Mouse (Mus musculus) Patski (cell line): ENCODE measurements at regions not wholly inside any gene's neighbourhood (a gene's known extent, or its start where the extent isn't known, plus 50 kb on each side); places are given as distances from the start of the nearest gene placed in this dataset.
A peak's percentile ranks its signal among the peaks of the same experiment; 100 is the strongest.

Experiments used
- ATAC-seq: fragments of 100-300 bp; one replicate; pipeline ENCODE4 v1.8.0; 2021
- CTCF ChIA-PET: fragments of 350-600 bp; sonication (Branson Sonifier 250); formaldehyde crosslinking; loops from one replicate; lab custom pipeline; 2022; ENCODE audit warnings: inconsistent platforms; lab: Charles Lee
- POLR2A ChIA-PET: fragments of 350-600 bp; sonication (Branson Sonifier 250); formaldehyde crosslinking; loops from one replicate; lab custom pipeline; 2022; ENCODE audit warnings: antibody characterized with exemption, inconsistent platforms; lab: Charles Lee
- DNase-seq: peaks from one replicate; pipeline ENCODE4 v3.0.0-alpha.2; 2011; ENCODE audit warnings: low read depth, low spot score
- H3K27me3 ChIP-seq: fragments of 371-371 bp; one replicate; pipeline ENCODE4 v1.5.1; 2021
- CTCF ChIP-seq: fragments of 100-300 bp; IDR thresholded peaks from one replicate; pipeline ENCODE4 v1.5.1; 2021
- in situ Hi-C: fragments of 300-500 bp; cut with MboI; formaldehyde crosslinking; loops from 3 replicates; pipeline ENCODE4 v1.11.1; 2018; ENCODE audit warnings: low pct_unique_long_range_greater_than_20kb, mixed read lengths

GRCm38 (mm10) chr4:81986616-81987015 lies 544.0 kb upstream of the Mpdz start:
- in situ Hi-C loops = no loop called here
- H3K27me3 ChIP-seq = no peaks in the 10 kb centered on the region
- ChIA-PET POLR2A (no interaction called here), CTCF (interaction anchor here (0.6 kb wide), 1 partner anchor 556 kb away, joined by 3 read pairs; no protein-coding TSS in a partner anchor)
- no peak for ATAC-seq
- DNase-seq = no peak
- no peak for TF ChIP-seq CTCF

GRCm38 (mm10) chr4:81981811-81982210 lies 539.2 kb upstream of the Mpdz start:
- CTCF ChIA-PET = no interaction called here
- POLR2A ChIA-PET = interaction anchor here (0.6 kb wide), 1 partner anchor 9 kb away, joined by 5 read pairs; no protein-coding TSS in a partner anchor
- TF ChIP-seq CTCF = no peak
- DNase-seq = no peak
- ATAC-seq = no peak
- in situ Hi-C loops = no loop called here
- no peaks in the 10 kb centered on the region for H3K27me3 ChIP-seq

GRCm38 (mm10) chr4:81970472-81970871 lies 527.9 kb upstream of the Mpdz start:
- DNase-seq (peak; percentile 82), ATAC-seq (peak; percentile 85)
- in situ Hi-C loops = loop anchor here (25.0 kb wide), 3 partner anchors 567 to 1217 kb away; no protein-coding TSS in a partner anchor
- no peak for TF ChIP-seq CTCF
- CTCF ChIA-PET = interaction anchor here (0.9 to 1.6 kb wide), 2 partner anchors 26 to 43 kb away, joined by 3 to 4 read pairs; no protein-coding TSS in a partner anchor
- POLR2A ChIA-PET = no interaction called here
- no peaks in the 10 kb centered on the region for H3K27me3 ChIP-seq

- ChIA-PET CTCF (interaction anchor here (0.9 to 1.6 kb wide), 2 partner anchors 27 to 43 kb away, joined by 3 to 4 read pairs; no protein-coding TSS in a partner anchor), POLR2A (interaction anchor here (0.7 kb wide), 1 partner anchor 622 kb away, joined by 3 read pairs; no protein-coding TSS in a partner anchor)
- DNase-seq = no peak
- no peaks in the 10 kb centered on the region for H3K27me3 ChIP-seq
- in situ Hi-C loops = loop anchor here (25.0 kb wide), 3 partner anchors 568 to 1218 kb away; no protein-coding TSS in a partner anchor
- ATAC-seq = no peak
- TF ChIP-seq CTCF = no peak
Measured at GRCm38 (mm10) chr4:81969621-81970115, 527.1 kb upstream of the Mpdz start.

- ChIA-PET CTCF (no interaction called here), POLR2A (no interaction called here)
- ATAC-seq = no peak
- DNase-seq = no peak
- H3K27me3 ChIP-seq = no peaks in the 10 kb centered on the region
- in situ Hi-C loops = loop anchor here (25.0 kb wide), 3 partner anchors 571 to 1221 kb away; no protein-coding TSS in a partner anchor
- TF ChIP-seq CTCF = no peak
Measured at GRCm38 (mm10) chr4:81966054-81966623, 523.5 kb upstream of the Mpdz start.

GRCm38 (mm10) chr4:81963112-81963511 lies 520.5 kb upstream of the Mpdz start:
- no peak for ATAC-seq
- no peaks in the 10 kb centered on the region for H3K27me3 ChIP-seq
- in situ Hi-C loops = loop anchor here (25.0 kb wide), 3 partner anchors 574 to 1224 kb away; no protein-coding TSS in a partner anchor
- ChIA-PET CTCF (no interaction called here), POLR2A (no interaction called here)
- DNase-seq = no peak
- TF ChIP-seq CTCF = no peak

- DNase-seq (no peak), ATAC-seq (no peak)
- ChIA-PET CTCF (interaction anchor here (0.8 kb wide), 1 partner anchor 23 kb away, joined by 3 read pairs; no protein-coding TSS in a partner anchor), POLR2A (no interaction called here)
- no peak for TF ChIP-seq CTCF
- H3K27me3 ChIP-seq = no peaks in the 10 kb centered on the region
- in situ Hi-C loops = loop anchor here (25.0 kb wide), 3 partner anchors 575 to 1225 kb away; no protein-coding TSS in a partner anchor
Measured at GRCm38 (mm10) chr4:81962586-81962985, 520.0 kb upstream of the Mpdz start.

GRCm38 (mm10) chr4:81960552-81961534 lies 518.2 kb upstream of the Mpdz start:
- POLR2A ChIA-PET = no interaction called here
- in situ Hi-C loops = loop anchor here (25.0 kb wide), 3 partner anchors 576 to 1226 kb away; no protein-coding TSS in a partner anchor
- no peaks in the 10 kb centered on the region for H3K27me3 ChIP-seq
- CTCF ChIA-PET = no interaction called here
- ATAC-seq (no peak), DNase-seq (no peak)
- no peak for TF ChIP-seq CTCF

GRCm38 (mm10) chr4:81956926-81957694 lies 514.5 kb upstream of the Mpdz start:
- DNase-seq (no peak), ATAC-seq (no peak)
- ChIA-PET CTCF (interaction anchor here (1.6 kb wide), 1 partner anchor 9 kb away, joined by 3 read pairs; no protein-coding TSS in a partner anchor), POLR2A (interaction anchor here (0.5 kb wide), 1 partner anchor 130 kb away, joined by 3 read pairs; no protein-coding TSS in a partner anchor)
- in situ Hi-C loops = loop anchor here (25.0 kb wide), 3 partner anchors 580 to 1230 kb away; no protein-coding TSS in a partner anchor
- no peak for TF ChIP-seq CTCF
- no peaks in the 10 kb centered on the region for H3K27me3 ChIP-seq
